8 mouse cellular contexts compared by ENCODE assay signal in the genomic region with DNA sequence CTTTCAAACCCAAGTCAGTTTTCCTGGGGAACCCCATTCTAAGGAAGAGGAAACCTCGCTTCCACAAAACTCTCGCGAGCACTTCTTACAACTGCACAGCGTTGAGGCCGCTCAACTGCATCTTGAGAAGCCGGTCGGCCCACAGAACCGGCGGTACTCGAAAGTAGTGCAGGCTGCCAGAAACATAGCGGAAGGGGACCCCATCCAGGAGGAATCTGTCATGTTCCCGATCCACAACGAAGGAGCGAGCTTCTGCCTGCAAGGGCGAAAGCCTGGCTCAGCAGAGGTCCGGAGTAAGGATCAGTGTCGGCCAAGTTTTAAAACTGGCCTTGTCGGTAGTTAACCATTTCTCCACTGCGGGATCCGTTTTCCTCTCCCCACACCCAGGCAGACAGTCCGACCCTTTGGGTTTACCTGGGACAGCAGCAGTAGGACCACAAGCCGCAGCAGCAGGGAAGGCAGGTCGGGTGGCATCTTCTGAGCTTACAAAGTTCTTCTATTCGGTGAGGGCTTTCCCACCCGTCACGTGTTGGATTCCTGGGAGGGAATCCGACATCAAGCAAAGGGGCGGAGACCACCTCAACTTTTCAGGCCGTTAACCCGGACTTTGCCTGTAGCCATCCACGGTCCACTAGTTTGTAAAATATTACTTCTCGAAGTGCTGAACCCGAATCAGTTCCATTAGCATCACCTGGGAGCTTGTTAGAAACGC. TPM values are rescaled to one million over a fixed set of nuclear protein-coding genes. Genes with fewer than 3 reads are reported as not detected.
DNase-seq lines count a peak whose midpoint lies in the region; ATAC-seq lines count a peak whose summit lies in the region.

No protein-coding gene starts in this region.

- H3K36me3 ChIP-seq in embryonic facial prominence, embryonic 15.5 days, result peaks cover 24% of the 10 kb centered on the region
- peaks cover 24% of the 10 kb centered on the region for H3K36me3 ChIP-seq in limb, embryonic 12.5 days
- peaks cover 25% of the 10 kb centered on the region for H3K36me3 ChIP-seq in midbrain, embryonic 10.5 days

- peaks cover 42% of the 10 kb centered on the region for H3K4me1 ChIP-seq in embryonic facial prominence, embryonic 15.5 days
- peaks cover 29% of the 10 kb centered on the region for H3K4me1 ChIP-seq in limb, embryonic 12.5 days (replicated peaks)
- peaks cover 44% of the 10 kb centered on the region for H3K4me1 ChIP-seq in midbrain, embryonic 10.5 days

- WGBS in embryonic facial prominence, embryonic 15.5 days, result 13% methylated on average over 34 of the region's 34 CpGs
- 14% methylated on average over 34 of the region's 34 CpGs for WGBS in limb, embryonic 12.5 days
- 16% methylated on average over 34 of the region's 34 CpGs for WGBS in midbrain, embryonic 10.5 days

- H3K9me3 ChIP-seq in embryonic facial prominence, embryonic 15.5 days (replicated peaks), result no peaks in the 10 kb centered on the region
- H3K9me3 ChIP-seq in limb, embryonic 12.5 days, result no peaks in the 10 kb centered on the region
- H3K9me3 ChIP-seq in midbrain, embryonic 10.5 days (replicated peaks), result no peaks in the 10 kb centered on the region

- H3K27me3 ChIP-seq in embryonic facial prominence, embryonic 15.5 days, result no peaks in the 10 kb centered on the region
- H3K27me3 ChIP-seq in limb, embryonic 12.5 days, result no peaks in the 10 kb centered on the region; the same call in 1 of the 2 replicates
- H3K27me3 ChIP-seq in midbrain, embryonic 10.5 days (ENCODE audit: low read depth, poor library complexity, severe bottlenecking), result peaks cover 6% of the 10 kb centered on the region; the same call in 1 of the 2 replicates

- DNase-seq in urinary bladder, postnatal 14 days (ENCODE audit: low spot score), result peak; percentile 49
- DNase-seq in urinary bladder, postnatal 4 days (ENCODE audit: low spot score in 2 of 2), result no peak
- DNase-seq in midbrain, embryonic 10.5 days (ENCODE audit: low spot score), result peak; percentile 28
- peak; percentile 38 to 41 for DNase-seq in urinary bladder, postnatal 36 days (ENCODE audit: low spot score in 2 of 2)
- DNase-seq in cerebellum, postnatal 36 days, result no peak

- peak overlapping the region; percentile 73 for H3K4me3 ChIP-seq in embryonic facial prominence, embryonic 15.5 days (replicated peaks)
- peak overlapping the region; percentile 97 for H3K4me3 ChIP-seq in limb, embryonic 12.5 days (replicated peaks)
- peak overlapping the region; percentile 98 for H3K4me3 ChIP-seq in midbrain, embryonic 10.5 days

- H3K9ac ChIP-seq in embryonic facial prominence, embryonic 15.5 days, result peak overlapping the region; percentile 53
- H3K9ac ChIP-seq in limb, embryonic 12.5 days (replicated peaks), result peak overlapping the region; percentile 70

- peak overlapping the region; percentile 90 for H3K4me2 ChIP-seq in embryonic facial prominence, embryonic 15.5 days (replicated peaks)
- peak overlapping the region; percentile 92 for H3K4me2 ChIP-seq in limb, embryonic 12.5 days

- peak overlapping the region; percentile 63 for H3K27ac ChIP-seq in embryonic facial prominence, embryonic 15.5 days (replicated peaks)
- H3K27ac ChIP-seq in limb, embryonic 12.5 days, result no peak overlapping the region
- peak overlapping the region; percentile 58; the same call in 1 of the 2 replicates for H3K27ac ChIP-seq in midbrain, embryonic 10.5 days (replicated peaks)

- no peak for ATAC-seq in embryonic facial prominence, embryonic 15.5 days (ENCODE audit: insufficient number of reproducible peaks, low FRiP score, low TSS enrichment, low read depth)
- ATAC-seq in hematopoietic stem cell, adult 5-6 weeks (replicated peaks in 1 of 2; ENCODE audit: insufficient read depth in 1 of 2, low FRiP score in 2 of 2, low TSS enrichment in 1 of 2, low read depth in 1 of 2, poor library complexity in 2 of 2, severe bottlenecking in 2 of 2), result peak; percentile 34 to 40; a peak in 2 of 4 replicates
- ATAC-seq in limb, embryonic 12.5 days (ENCODE audit: insufficient number of reproducible peaks, insufficient read depth, low FRiP score, low TSS enrichment, low read depth), result no peak

RNA-seq across cellular contexts. Expression of gene Glb1l, which starts 1.5 kb away (rescaled TPM):
- polyA plus RNA-seq in embryonic facial prominence, embryonic 15.5 days (2015; fragmentation: Nextera tagmentation; extraction: Ambion mirVana), result 18.2 and 25.1 TPM in 2 replicates
- 13.3 and 23.6 TPM in 2 replicates for total RNA-seq in hematopoietic stem cell, adult 5-6 weeks (2017)
- polyA plus RNA-seq in limb, embryonic 12.5 days (2016; fragmentation: Nextera tagmentation; extraction: Ambion mirVana), result 19.3 and 20.6 TPM in 2 replicates
- 14.8 and 16.0 TPM in 2 replicates for polyA plus RNA-seq in midbrain, embryonic 10.5 days (2016; fragmentation: Nextera tagmentation; extraction: Ambion mirVana)

RNA-seq across cellular contexts. Expression of gene Stk16, which starts 1.5 kb away (rescaled TPM):
- 121 and 138 TPM in 2 replicates for polyA plus RNA-seq in embryonic facial prominence, embryonic 15.5 days (2015; fragmentation: Nextera tagmentation; extraction: Ambion mirVana)
- 79.1 and 86.0 TPM in 2 replicates for total RNA-seq in hematopoietic stem cell, adult 5-6 weeks (2017)
- polyA plus RNA-seq in limb, embryonic 12.5 days (2016; fragmentation: Nextera tagmentation; extraction: Ambion mirVana), result 131 and 134 TPM in 2 replicates
- polyA plus RNA-seq in midbrain, embryonic 10.5 days (2016; fragmentation: Nextera tagmentation; extraction: Ambion mirVana), result 142 and 154 TPM in 2 replicates

RNA-seq across cellular contexts. Expression of gene Tuba4a, which starts 10.5 kb away (rescaled TPM):
- 94.8 and 98.3 TPM in 2 replicates for polyA plus RNA-seq in embryonic facial prominence, embryonic 15.5 days (2015; fragmentation: Nextera tagmentation; extraction: Ambion mirVana)
- 133 and 166 TPM in 2 replicates for total RNA-seq in hematopoietic stem cell, adult 5-6 weeks (2017)
- 14.5 and 15.8 TPM in 2 replicates for polyA plus RNA-seq in limb, embryonic 12.5 days (2016; fragmentation: Nextera tagmentation; extraction: Ambion mirVana)
- 9.0 and 10.0 TPM in 2 replicates for polyA plus RNA-seq in midbrain, embryonic 10.5 days (2016; fragmentation: Nextera tagmentation; extraction: Ambion mirVana)

RNA-seq across cellular contexts. Expression of gene Atg9a, which starts 17.1 kb away (rescaled TPM):
- 32.5 and 37.7 TPM in 2 replicates for polyA plus RNA-seq in embryonic facial prominence, embryonic 15.5 days (2015; fragmentation: Nextera tagmentation; extraction: Ambion mirVana)
- total RNA-seq in hematopoietic stem cell, adult 5-6 weeks (2017), result 7.5 and 11.1 TPM in 2 replicates
- 22.0 and 24.1 TPM in 2 replicates for polyA plus RNA-seq in limb, embryonic 12.5 days (2016; fragmentation: Nextera tagmentation; extraction: Ambion mirVana)
- 18.8 and 25.4 TPM in 2 replicates for polyA plus RNA-seq in midbrain, embryonic 10.5 days (2016; fragmentation: Nextera tagmentation; extraction: Ambion mirVana)

RNA-seq across cellular contexts. Expression of gene Ankzf1, which starts 17.2 kb away (rescaled TPM):
- polyA plus RNA-seq in embryonic facial prominence, embryonic 15.5 days (2015; fragmentation: Nextera tagmentation; extraction: Ambion mirVana), result 27.9 and 30.2 TPM in 2 replicates
- total RNA-seq in hematopoietic stem cell, adult 5-6 weeks (2017), result 33.5 and 34.6 TPM in 2 replicates
- 26.6 and 27.8 TPM in 2 replicates for polyA plus RNA-seq in limb, embryonic 12.5 days (2016; fragmentation: Nextera tagmentation; extraction: Ambion mirVana)
- polyA plus RNA-seq in midbrain, embryonic 10.5 days (2016; fragmentation: Nextera tagmentation; extraction: Ambion mirVana), result 22.9 and 24.1 TPM in 2 replicates

Comparison
In these comparisons a context has a peak if more than half of its experiments do, and no peak if none do; other contexts are left out.
1. DNase-seq: peak in urinary bladder, postnatal 14 days (single experiment), midbrain, embryonic 10.5 days (single experiment) and urinary bladder, postnatal 36 days (2 of 2); none in urinary bladder, postnatal 4 days (0 of 2) and cerebellum, postnatal 36 days (0 of 2).
2. ATAC-seq: peak in hematopoietic stem cell, adult 5-6 weeks (2 of 2); none in embryonic facial prominence, embryonic 15.5 days (single experiment) and limb, embryonic 12.5 days (single experiment).
3. Peak in every context shown above with its lines, with median percentiles within 50 percentile points of each other: H3K4me3 ChIP-seq.